Mouse (Mus musculus) large intestine, adult 2 months (tissue): ENCODE measurements around the gene Coq2. TPM values are rescaled to one million over a fixed set of nuclear protein-coding genes. Genes with fewer than 3 reads are reported as not detected.

ENCODE experiments used
- DNase-seq: peaks from one replicate; pipeline ENCODE4 v3.0.0-alpha.2; 2012; ENCODE audit warnings: low read depth, low spot score
- WGBS: fragments of 180-500 bp; shearing (Covaris S2); methylation state at CpG from one replicate; pipeline ENCODE4 v1.1.7; 2018; 5-methylcytosine and 5-hydroxymethylcytosine counted together
- polyA plus RNA-seq: library from polyadenylated mRNA; depleted of rRNA; stranded (reverse); fragments of >200 nt; gene quantifications from 2 replicates; pipeline ENCODE4 v1.2.3, GENCODE M21; 2012; rRNA removed

The Coq2 gene
- 46.8 and 56.9 TPM in 2 replicates for polyA plus RNA-seq

DNA sequence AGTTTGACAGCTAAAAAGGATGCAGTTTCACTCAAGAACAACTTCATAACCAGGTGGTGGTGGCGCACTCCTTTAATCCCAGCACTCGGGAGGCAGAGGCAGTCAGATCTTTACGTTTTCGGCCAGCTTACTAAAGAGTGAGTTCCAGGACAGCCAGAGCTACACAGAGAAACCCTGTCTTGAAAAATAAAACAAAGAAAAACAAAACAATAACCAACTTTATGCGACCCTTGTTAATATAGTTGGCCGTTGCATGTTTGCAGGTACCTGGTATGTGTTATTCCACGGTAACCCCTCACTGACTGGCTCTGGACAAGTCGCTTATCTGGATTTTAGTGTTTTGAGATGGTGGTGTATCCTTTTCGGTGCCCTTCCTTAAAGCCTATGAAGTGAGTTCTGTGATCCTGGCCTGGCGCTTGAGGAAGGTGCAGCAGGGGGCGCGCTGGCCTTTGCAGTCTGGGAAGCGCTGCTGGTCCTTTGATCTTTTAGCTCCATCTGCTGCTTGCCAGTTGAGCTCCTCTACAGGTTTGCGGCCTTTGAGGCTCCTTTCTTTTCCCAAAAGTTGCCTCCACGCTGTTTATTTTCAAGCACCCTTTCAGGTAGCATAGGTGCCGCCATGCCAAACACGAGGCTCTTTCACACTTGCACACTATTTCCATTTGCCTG, at the start of gene Coq2:
Gene Coq2 (minus strand): TSS at position 430 of the 666 bp plus-strand sequence.
- WGBS, result 4% methylated on average over 17 of the region's 17 CpGs
- no peak for DNase-seq

DNA sequence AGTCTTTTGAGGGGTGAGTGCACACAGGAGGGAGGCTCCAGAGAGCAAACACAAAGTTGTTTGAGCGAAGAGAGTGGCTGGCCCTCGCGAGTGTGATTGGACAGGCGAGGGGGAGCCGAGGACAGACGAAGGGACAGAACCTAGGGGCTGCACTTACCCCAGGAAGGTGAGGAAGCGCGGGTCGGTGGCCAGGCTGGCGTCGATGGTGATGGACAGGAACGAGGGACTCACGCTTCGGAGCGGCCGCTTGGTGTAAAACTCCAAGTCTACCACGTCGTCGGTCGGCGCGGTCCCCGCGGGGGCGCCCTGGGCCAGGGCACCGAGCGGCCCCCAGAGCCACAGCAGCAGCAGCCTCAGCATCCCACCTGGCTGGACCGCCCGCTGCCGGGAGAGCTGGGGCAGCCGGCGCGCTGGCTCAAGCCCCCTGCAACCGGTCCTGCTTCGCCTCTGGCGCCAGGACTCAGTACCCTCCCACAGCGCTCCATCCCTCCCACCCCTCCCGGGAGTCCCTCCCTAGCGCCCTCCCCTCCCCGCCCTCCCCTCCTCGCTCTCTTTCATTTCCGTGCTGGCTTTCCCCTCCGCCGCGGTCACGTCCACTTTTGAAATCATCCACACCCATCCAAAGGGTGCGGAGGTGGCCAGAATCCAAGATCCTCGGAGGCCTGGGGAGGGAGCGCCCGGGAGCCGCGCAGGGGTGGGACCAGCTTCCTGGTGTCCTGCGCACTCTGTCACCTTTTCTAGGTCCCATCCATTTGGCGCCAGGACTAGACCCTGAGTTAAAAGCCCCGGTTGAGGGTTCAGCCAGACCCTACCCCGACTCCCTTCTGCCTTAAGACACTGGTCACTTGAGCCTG, 44.5 kb upstream of the Coq2 start, which contains the start of gene Hpse:
Gene Hpse (minus strand): TSS at position 482 of the 854 bp plus-strand sequence.
- WGBS, result under 1% methylated on average over 55 of the region's 56 CpGs
- peak; percentile 88 for DNase-seq

DNA sequence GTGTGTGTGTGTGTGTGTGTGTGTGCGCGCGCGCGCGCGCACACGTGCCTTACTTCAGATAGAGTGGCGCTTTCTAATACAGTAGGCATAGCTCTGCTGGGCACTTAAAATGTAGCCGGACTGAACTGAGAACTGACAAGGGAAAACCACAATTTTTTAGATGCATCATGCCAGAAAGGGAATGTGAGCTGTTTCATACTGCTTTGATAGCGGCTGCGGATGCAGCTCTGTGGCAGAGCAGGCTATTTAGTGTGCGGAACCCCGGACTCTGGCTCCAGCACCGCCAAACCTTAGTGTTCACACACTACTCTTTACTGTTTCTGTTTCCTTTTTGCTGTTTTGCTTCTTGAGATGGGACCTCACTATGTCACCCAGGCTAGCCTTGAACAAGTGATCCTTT, 41.8 kb upstream of the Coq2 start:
- no peak for DNase-seq
- WGBS, result 92% methylated on average over 15 of the region's 15 CpGs

DNA sequence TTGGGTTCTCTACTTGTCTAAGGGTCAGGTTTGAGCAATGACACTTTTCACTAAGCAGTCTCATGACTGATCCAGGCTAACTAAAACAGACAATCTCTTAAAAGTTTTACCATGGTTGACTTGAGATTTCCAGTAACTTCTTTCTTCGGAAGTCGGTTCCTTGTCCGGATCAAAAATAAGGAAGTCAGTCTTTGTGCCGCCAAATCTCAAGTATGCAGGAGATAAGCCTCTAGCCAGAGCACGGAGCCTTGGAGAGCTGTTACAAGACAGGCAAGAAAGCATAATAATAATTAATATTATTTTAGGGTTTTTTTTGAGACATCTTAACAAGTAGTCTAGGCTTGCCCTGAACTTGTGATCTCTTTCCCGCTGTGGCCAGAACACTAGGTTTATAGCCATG, 36.3 kb upstream of the Coq2 start:
- 81% methylated on average over 6 of the region's 6 CpGs for WGBS
- DNase-seq, result no peak

DNA sequence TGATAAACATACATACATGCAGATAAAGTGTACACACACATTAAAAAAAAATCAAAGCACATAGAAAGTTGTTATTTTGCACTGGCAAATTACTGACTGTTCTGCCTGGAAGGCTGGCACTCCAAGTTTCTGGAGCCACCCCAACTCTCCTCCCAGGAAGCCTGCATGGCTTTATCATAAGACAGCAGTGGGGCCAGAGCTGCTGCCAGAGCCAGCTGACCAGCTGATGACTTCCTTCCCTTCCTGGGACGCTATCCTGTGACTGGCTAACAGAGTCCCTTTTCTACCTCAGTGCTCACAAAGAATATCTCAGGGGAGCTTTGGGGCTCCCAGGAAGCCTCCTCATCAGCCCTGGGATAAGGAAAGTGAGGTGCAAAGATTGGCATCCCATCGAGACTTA, 35.1 kb upstream of the Coq2 start:
- 68% methylated on average over 2 of the region's 2 CpGs for WGBS
- DNase-seq, result no peak

DNA sequence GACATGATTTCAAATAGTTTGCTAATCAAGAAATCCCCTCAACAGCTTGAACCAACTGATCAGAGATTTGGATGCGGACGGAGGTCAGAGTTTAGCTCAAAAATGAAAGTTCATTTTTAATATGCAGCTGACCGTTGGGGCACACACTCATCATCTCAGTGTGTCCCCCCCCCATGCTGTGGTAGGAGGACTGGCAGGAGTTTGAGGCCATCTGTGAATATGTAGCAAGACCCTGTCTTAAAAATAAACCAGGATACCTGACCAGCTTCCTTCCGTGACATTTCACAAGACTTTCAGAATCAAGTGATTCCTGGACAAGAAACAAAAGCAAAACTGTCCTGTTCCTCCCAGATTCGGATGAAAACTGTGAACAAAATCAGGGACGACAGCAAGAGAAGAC, 34.1 kb upstream of the Coq2 start:
- no peak for DNase-seq
- 87% methylated on average over 6 of the region's 6 CpGs for WGBS

DNA sequence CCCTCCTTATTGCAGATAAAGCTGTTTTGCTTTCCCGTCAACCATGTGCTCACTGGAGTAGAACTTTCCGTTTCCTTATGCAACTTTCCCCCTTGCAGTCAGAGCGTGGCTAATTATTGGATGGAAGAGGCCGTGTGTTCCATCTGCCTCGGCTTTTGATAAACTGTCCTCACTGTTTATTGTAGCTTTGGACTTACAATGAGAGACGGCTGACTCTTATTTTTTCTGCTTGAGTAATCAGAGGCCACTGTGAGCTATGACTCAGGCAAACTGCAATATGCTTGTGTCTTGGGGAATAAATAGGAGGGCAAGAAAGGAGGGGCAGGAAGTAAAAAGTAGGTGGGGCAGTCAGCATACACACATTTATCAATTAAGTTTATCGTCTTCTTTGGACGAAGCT, 31.7 kb upstream of the Coq2 start:
- WGBS, result 56% methylated on average over 8 of the region's 8 CpGs
- DNase-seq, result no peak

DNA sequence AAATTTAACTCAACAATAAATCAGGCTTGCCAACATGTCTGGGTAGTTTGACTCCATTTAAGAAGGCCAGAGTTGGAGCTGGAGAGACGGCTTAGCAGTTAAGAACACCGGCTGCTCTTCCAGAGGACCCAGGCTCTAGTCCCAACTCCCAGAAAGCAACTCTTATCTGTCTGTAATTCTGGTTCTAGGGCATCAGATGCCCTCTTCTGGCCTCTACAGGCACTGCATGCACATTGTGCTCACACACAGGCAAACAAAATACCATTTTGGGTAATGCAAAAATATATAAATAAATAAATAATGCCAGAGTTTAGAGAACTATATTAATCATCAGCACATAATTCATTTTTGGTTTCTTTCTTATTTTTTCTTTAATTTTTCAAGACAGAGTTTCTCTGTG, 29.3 kb upstream of the Coq2 start:
- 95% methylated on average over 2 of the region's 2 CpGs for WGBS
- no peak for DNase-seq

DNA sequence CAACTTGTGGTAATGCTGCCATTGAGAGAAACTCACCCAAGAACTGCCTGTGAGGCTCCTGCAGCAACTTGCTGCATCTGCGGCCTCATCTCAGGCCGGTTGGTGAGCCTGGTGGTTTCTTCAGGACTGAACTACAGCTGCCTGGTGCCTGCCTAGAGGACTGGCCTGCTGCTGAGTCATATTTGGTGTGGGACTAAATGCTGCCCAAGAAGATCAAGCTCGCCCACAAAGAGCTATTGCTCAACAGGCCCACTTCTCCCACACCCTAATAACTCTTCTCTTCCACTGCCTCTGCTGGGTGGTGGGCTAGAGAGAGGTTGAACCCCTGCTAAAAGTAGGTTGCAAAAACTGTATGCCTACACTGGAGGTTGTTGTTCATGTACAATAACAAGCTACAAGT, 27.4 kb upstream of the Coq2 start:
- no peak for DNase-seq
- 86% methylated on average over 3 of the region's 3 CpGs for WGBS

DNA sequence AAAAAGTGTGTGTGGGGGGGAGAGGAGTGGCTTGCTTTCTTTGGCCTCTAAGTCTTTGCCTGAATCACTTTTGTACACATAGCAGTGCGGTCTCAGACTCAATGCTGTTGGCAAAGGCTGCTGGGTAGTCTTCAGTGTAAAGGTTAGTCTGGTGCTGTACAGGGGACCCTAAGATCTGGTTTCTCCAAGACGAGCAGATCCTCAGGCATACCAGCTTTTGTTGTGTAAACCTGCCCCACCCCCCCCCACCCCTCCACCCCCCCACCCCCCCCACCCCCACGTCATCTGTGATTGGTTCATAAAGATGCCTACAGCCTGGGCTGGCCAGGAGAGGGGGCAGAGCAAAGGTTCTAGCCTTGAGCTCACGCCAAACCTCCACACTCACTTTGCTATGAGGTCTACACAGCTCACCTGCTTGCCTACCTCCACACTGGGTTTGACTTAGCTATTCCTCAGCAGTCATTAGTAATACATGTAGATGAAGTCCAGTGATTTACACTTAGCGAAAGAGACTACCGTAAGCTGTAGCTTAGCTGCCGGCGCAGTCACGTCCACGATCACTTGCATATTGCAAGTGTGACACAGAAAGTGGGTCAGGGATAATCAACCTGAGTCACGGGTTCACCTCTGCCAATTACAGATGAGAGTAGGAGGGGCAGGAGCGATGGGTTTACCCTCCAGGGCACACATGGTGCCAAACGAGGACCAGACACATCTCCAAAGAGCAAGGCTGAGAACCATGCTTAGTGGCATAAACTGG, 26.1 kb upstream of the Coq2 start:
- DNase-seq, result no peak
- WGBS, result 84% methylated on average over 13 of the region's 13 CpGs

DNA sequence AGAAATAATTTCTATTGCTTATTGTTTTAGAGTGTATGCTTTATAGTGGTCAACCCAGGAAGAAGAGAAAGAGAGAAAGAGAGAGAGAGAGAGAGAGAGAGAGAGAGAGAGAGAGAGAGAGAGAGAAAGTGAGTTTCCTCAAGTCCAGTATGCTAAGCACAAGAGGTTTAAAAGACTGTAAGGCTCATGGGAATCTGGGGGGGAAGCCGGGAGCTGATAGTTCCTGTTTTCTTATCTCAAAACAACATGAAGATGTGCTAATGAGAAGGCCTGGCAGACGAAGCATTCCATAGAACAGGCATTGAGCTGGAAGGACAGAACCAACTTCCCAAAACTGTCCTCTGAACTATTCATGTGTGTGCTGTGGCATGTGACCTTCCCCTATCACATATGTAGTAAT, 22.9 kb upstream of the Coq2 start:
- DNase-seq, result no peak
- WGBS, result 77% methylated on average over 2 of the region's 2 CpGs

DNA sequence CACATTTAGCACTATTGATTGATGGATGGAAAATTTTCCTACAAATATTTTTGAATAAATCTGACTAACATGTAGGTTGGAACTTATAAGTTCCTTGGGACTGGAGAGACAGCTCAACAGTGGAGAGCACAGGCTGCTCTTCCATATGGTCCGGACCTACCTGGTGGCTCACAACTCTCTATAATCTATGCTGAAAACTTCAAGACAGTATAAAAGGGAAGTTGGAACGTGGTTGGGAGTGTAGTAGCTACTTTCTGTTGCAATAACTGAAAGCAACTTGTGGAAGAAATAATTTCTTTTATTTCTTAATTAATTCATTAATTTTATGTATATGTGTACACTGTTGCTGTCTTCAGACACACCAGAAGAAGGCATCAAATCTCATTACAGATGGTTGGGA, 22.5 kb upstream of the Coq2 start:
- 69% methylated on average over 2 of the region's 2 CpGs for WGBS

DNA sequence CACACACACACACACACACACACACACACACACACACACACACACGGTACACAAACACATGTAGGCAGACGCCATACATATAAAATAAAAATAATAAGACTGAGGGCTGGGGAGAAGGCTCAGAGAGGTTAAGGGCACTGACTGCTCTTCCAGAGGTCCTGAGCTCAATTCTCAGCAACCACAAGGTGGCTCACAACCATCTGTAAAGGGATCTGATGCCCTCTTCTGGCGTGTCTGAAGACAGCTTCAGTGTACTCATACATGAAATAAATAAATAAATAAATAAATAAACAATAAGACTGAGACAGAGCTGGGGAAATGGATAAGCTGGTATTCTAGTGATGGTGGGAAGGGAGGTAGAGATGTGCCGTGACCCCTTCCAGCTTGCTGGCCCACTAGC, 10.7 kb upstream of the Coq2 start:
- WGBS, result 79% methylated on average over 4 of the region's 4 CpGs
- DNase-seq, result no peak

More for the DNA sequence above, 22.5 kb upstream of the Coq2 start:
- DNase-seq, result no peak

DNA sequence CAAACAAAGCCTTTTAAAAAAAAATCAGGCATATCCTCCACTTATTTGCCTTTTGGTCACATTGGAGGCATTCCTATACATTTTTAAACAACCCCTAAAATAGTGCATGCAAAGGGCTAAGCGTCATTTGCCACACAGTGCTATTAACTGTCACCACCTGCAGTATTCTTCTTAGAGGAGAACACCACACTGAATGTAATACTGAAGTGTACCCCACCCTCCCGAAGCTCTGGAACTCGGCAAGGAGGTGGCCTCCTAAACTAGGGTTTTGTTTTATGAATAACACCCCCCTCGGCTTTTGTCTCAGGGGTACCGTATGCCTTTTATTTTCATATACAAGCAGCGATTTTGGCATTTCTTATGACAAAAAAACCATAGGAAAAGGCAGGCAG, 5.6 kb upstream of the Coq2 start:
- 79% methylated on average over 6 of the region's 6 CpGs for WGBS
- DNase-seq, result no peak

DNA sequence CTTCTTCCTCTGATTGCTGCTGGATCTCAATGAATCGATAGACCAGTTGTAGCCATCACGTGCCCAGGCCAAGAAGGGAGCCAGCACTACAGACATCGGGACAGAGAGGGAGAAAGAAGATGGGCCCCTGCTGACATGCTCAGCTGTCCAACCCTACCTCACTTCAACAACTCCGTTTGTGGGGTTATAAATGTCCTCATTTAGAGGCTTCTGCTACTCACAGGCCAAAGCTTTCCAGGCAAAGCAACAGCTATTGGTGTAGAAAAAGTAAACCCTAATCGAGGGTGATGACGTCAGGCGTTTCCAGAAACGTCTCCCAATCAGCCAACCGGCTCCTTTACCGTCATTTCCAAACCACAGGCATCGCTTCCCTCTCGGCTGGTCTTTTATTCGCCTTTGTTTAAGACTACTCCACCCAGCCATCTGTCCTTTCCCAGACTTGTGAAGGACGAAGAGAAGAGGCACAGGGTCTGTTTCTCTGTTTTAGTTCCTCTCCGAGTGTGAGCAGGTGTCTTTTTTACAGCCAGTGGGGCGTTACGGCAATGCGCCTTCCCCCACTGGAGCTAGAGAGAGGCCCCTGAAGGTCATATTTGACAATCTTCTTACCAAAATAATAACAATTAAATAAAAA, 5.1 kb upstream of the Coq2 start:
- WGBS, result 68% methylated on average over 18 of the region's 18 CpGs
- no peak for DNase-seq

DNA sequence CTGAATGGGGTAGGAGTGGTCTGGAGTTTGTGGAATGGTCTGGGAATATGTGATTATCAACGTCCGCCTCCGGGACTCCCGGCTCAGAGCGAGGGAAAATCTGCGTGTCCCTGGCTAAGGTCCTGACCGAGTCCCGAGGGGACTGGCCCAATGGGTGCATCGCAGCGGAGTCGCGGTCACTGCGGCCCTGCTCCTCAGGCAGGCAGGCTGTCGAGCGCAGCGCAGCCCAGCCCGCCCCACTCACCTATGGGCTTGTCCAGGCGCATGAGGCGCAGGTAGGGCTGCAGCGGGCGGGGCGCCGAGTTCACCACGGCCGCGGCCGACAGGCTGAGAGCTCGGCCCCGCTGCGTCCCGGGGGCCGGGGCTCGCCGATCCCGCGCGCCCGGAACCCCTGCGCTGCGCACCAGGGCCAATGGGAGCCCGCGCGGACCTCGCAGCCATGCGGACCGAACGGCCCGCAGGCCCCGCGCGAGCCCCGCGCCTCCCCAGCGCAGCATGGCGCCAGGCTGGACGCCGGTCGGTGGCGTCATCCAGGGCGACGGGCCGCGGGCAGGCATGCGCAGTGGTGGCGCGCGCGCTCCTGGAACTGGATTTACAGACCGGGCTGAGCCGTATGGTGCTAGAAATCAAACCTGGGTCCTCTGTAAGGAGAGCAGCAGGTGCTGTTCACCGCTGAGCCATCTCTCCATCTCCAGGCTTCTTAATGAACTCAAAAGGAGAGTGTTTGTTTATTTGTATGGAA, 1.0 kb downstream of the Coq2 start:
- WGBS, result under 1% methylated on average over 71 of the region's 71 CpGs

DNA sequence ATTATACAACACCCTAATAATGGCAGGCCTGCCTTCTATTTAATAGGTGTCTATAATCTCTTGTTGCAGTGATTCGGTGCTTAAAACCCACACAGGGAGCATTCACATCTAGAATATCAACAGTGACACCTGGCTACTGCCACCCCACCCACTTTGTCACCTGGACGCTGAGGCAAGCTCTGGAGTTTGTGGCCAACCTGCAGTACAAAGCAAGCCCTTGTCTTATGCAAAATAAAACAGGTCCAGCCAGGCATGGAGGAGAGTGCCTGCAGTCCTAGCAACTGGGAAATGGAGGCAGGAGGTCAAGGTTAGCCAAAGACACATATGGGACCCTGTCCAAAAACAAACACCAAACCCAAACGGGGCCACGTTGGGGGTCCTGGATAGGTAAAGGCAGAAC, 2.5 kb downstream of the Coq2 start:
- WGBS, result 33% methylated on average over 4 of the region's 4 CpGs
- DNase-seq, result no peak

More for the DNA sequence above, 1.0 kb downstream of the Coq2 start:
- DNase-seq, result no peak

DNA sequence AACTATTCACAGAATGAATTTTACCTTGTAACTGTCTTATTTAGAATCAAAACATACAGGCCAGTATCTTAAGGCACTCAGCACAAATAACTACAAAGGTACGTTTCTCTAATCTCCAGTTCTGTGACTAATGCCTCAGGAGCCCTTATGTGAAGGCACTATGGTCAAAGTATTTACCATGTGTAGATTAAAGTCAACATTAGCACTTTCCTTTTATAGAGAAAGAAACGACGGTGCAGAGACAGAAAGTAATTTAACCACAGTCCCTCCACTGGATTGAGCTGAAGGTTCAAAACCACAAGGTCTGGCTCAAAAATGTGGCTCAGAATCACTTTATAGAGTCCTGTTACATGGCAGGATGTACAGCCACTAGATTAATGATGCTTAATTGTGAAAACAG, 3.0 kb downstream of the Coq2 start:
- no peak for DNase-seq
- 23% methylated on average over 3 of the region's 3 CpGs for WGBS

DNA sequence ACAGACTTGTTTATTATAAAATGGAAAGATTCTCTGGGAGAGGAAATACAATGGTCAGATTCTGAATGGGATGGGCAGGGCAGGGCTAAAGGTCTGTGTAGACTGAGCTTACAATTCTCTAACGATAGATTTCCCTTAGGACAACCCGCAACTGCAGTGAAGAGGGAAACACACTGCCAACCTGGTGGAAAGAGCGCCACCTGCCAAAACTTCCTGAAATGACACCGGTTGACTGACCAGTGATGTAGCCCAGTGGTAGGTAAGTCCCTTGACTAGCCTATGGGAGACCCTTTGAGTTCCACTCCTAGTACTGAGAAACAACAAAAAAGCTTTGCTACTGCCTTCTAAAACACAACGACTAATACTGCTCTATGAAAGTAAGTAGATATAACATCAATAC, 3.5 kb downstream of the Coq2 start:
- DNase-seq, result peak; percentile 72
- WGBS, result 7% methylated on average over 5 of the region's 5 CpGs
